Mouse (Mus musculus): Measurements from ENCODE around the gene Fmo4. TPM values are rescaled to one million over a fixed set of nuclear protein-coding genes. Genes with fewer than 3 reads are reported as not detected.
A peak's percentile ranks its signal among the peaks of the same experiment; 100 is the strongest.

The Fmo4 gene
- polyA plus RNA-seq, 1 experiment from 2014 or later: 0.38 TPM

GRCm38 (mm10) chr1:162819280-162819679, 5.5 kb upstream of the Fmo4 start:
- Histone ChIP-seq H3K27me3 (ENCODE audit: insufficient read depth, low read length) (no peaks in the 10 kb centered on the region), H3K4me2 (no peak overlapping the region), H3K4me1 (ENCODE audit: insufficient read depth) (no peaks in the 10 kb centered on the region), H3K27ac (ENCODE audit: low read depth) (no peak overlapping the region), H3K9ac (no peak overlapping the region), H3K9me3 (ENCODE audit: low read depth, low read length) (no peaks in the 10 kb centered on the region), H3K4me3 (ENCODE audit: low read depth, low read length) (no peak overlapping the region), H3K36me3 (ENCODE audit: insufficient read depth) (no peaks in the 10 kb centered on the region)
- ATAC-seq (ENCODE audit: insufficient read depth) (no peak), DNase-seq (no peak)
- TF ChIP-seq CTCF (IDR thresholded peaks at IDR 0.05; ENCODE audit: low read depth): no peak
- 76% methylated on average over 5 of the region's 5 CpGs for WGBS

- Histone ChIP-seq H3K27ac (ENCODE audit: low read depth) (no peak overlapping the region), H3K4me2 (no peak overlapping the region), H3K27me3 (ENCODE audit: insufficient read depth, low read length) (no peaks in the 10 kb centered on the region), H3K9ac (no peak overlapping the region), H3K4me1 (ENCODE audit: insufficient read depth) (no peaks in the 10 kb centered on the region), H3K36me3 (ENCODE audit: insufficient read depth) (no peaks in the 10 kb centered on the region), H3K9me3 (ENCODE audit: low read depth, low read length) (no peaks in the 10 kb centered on the region), H3K4me3 (ENCODE audit: low read depth, low read length) (no peak overlapping the region)
- DNase-seq (no peak), ATAC-seq (ENCODE audit: insufficient read depth) (no peak)
- no peak for TF ChIP-seq CTCF (IDR thresholded peaks at IDR 0.05; ENCODE audit: low read depth)
- 71% methylated on average over 10 of the region's 10 CpGs for WGBS
These were observed 1.8 kb upstream of the Fmo4 start for GRCm38 (mm10) chr1:162815381-162816127.

- no peak overlapping the region for H3K4me2 ChIP-seq
- ATAC-seq (ENCODE audit: insufficient read depth): no peak
These were observed 1.2 kb upstream of the Fmo4 start for GRCm38 (mm10) chr1:162814932-162815331.

GRCm38 (mm10) chr1:162813143-162813835, 483 bp downstream of the Fmo4 start:
- DNase-seq (no peak), ATAC-seq (ENCODE audit: insufficient read depth) (no peak)
- no peaks in the 10 kb centered on the region for H3K9me3 ChIP-seq (ENCODE audit: low read depth, low read length)
- no peaks in the 10 kb centered on the region for H3K36me3 ChIP-seq (ENCODE audit: insufficient read depth)
- H3K4me3 ChIP-seq (ENCODE audit: low read depth, low read length): no peak overlapping the region
- no peaks in the 10 kb centered on the region for H3K4me1 ChIP-seq (ENCODE audit: insufficient read depth)
- H3K4me2 ChIP-seq: no peak overlapping the region
- H3K27me3 ChIP-seq (ENCODE audit: insufficient read depth, low read length): no peaks in the 10 kb centered on the region
- H3K9ac ChIP-seq: no peak overlapping the region
- 80% methylated on average over 9 of the region's 9 CpGs for WGBS
- no peak for TF ChIP-seq CTCF (IDR thresholded peaks at IDR 0.05; ENCODE audit: low read depth)
- no peak overlapping the region for H3K27ac ChIP-seq (ENCODE audit: low read depth)

More at GRCm38 (mm10) chr1:162814932-162815331, 1.2 kb upstream of the Fmo4 start:
- no peaks in the 10 kb centered on the region for H3K9me3 ChIP-seq (ENCODE audit: low read depth, low read length)
- H3K27ac ChIP-seq (ENCODE audit: low read depth): no peak overlapping the region
- no peak overlapping the region for H3K9ac ChIP-seq
- H3K27me3 ChIP-seq (ENCODE audit: insufficient read depth, low read length): no peaks in the 10 kb centered on the region
- DNase-seq: no peak
- no peak overlapping the region for H3K4me3 ChIP-seq (ENCODE audit: low read depth, low read length)
- 72% methylated on average over 4 of the region's 4 CpGs for WGBS
- H3K36me3 ChIP-seq (ENCODE audit: insufficient read depth): no peaks in the 10 kb centered on the region
- TF ChIP-seq CTCF (IDR thresholded peaks at IDR 0.05; ENCODE audit: low read depth): no peak
- no peaks in the 10 kb centered on the region for H3K4me1 ChIP-seq (ENCODE audit: insufficient read depth)

GRCm38 (mm10) chr1:162808541-162808940, 5.2 kb downstream of the Fmo4 start:
- Histone ChIP-seq H3K4me3 (ENCODE audit: low read depth, low read length) (no peak overlapping the region), H3K4me1 (ENCODE audit: insufficient read depth) (no peaks in the 10 kb centered on the region), H3K4me2 (no peak overlapping the region), H3K36me3 (ENCODE audit: insufficient read depth) (no peaks in the 10 kb centered on the region), H3K27me3 (ENCODE audit: insufficient read depth, low read length) (no peaks in the 10 kb centered on the region), H3K27ac (ENCODE audit: low read depth) (no peak overlapping the region), H3K9me3 (ENCODE audit: low read depth, low read length) (no peaks in the 10 kb centered on the region), H3K9ac (no peak overlapping the region)
- WGBS: 80% methylated on average over 3 of the region's 3 CpGs
- no peak for TF ChIP-seq CTCF (IDR thresholded peaks at IDR 0.05; ENCODE audit: low read depth)
- no peak for DNase-seq
- no peak for ATAC-seq (ENCODE audit: insufficient read depth)

GRCm38 (mm10) chr1:162807441-162807840, 6.3 kb downstream of the Fmo4 start:
- no peak overlapping the region for H3K4me3 ChIP-seq (ENCODE audit: low read depth, low read length)
- no peak overlapping the region for H3K4me2 ChIP-seq
- H3K27me3 ChIP-seq (ENCODE audit: insufficient read depth, low read length): no peaks in the 10 kb centered on the region
- no peaks in the 10 kb centered on the region for H3K36me3 ChIP-seq (ENCODE audit: insufficient read depth)
- DNase-seq (no peak), ATAC-seq (ENCODE audit: insufficient read depth) (no peak)
- TF ChIP-seq CTCF (IDR thresholded peaks at IDR 0.05; ENCODE audit: low read depth): no peak
- no peak overlapping the region for H3K9ac ChIP-seq
- H3K4me1 ChIP-seq (ENCODE audit: insufficient read depth): no peaks in the 10 kb centered on the region
- no peak overlapping the region for H3K27ac ChIP-seq (ENCODE audit: low read depth)
- no peaks in the 10 kb centered on the region for H3K9me3 ChIP-seq (ENCODE audit: low read depth, low read length)
- 73% methylated on average over 5 of the region's 5 CpGs for WGBS

- TF ChIP-seq CTCF (IDR thresholded peaks at IDR 0.05; ENCODE audit: low read depth): peak; percentile 51
- Histone ChIP-seq H3K4me3 (ENCODE audit: low read depth, low read length) (no peak overlapping the region), H3K9me3 (ENCODE audit: low read depth, low read length) (no peaks in the 10 kb centered on the region), H3K4me2 (no peak overlapping the region), H3K4me1 (ENCODE audit: insufficient read depth) (no peaks in the 10 kb centered on the region), H3K36me3 (ENCODE audit: insufficient read depth) (no peaks in the 10 kb centered on the region), H3K27ac (ENCODE audit: low read depth) (no peak overlapping the region), H3K9ac (no peak overlapping the region), H3K27me3 (ENCODE audit: insufficient read depth, low read length) (no peaks in the 10 kb centered on the region)
- ATAC-seq (ENCODE audit: insufficient read depth) (no peak), DNase-seq (peak; percentile 12)
- WGBS: 51% methylated on average over 5 of the region's 5 CpGs
These were observed 8.8 kb downstream of the Fmo4 start for GRCm38 (mm10) chr1:162805011-162805410.

Measured in lung, embryonic 14.5 days (tissue).